Mouse (Mus musculus) CD4-positive, CD25-positive, alpha-beta regulatory T cell, adult 9 weeks (primary cell): ENCODE results near the gene Nde1. TPM values are rescaled to one million over a fixed set of nuclear protein-coding genes. Genes with fewer than 3 reads are reported as not detected.

Source experiments
- polyA plus RNA-seq: library from polyadenylated mRNA; unstranded; fragments of 100-300 nt; shearing (Covaris generic); gene quantifications from one replicate; pipeline ENCODE4 v1.2.1, GENCODE M21; 2017

The Nde1 gene
- 106 TPM for polyA plus RNA-seq

DNA sequence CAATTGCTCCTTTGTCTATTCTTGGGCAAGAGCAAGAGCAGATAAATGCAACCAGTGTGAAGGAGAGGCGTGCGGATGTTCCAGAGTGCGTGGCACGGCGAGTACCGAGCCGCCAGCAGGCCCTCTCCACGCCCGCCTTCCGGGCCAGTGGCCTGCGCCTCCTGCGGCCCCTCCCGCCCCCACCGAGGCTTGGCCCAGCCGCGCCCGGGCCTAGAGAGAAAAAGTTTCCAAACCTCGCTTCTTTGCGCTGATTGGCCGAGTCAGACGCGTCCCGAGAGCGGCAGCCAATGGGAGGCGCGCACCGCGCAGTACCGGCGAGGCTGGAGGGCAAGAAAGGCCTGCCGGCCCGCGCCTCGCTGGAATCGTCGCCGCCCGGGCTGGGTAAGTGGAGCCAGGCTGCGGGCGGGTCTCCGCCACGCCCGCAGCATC, at the start of gene Nde1, which contains the start of gene Marf1:
Gene Nde1 (plus strand): TSS at position 288 of the 429 bp plus-strand sequence.
Gene Marf1 (minus strand): TSS at position 364 of the 429 bp plus-strand sequence.

Other genes with a start within 250 kb of the Nde1 start
- gene 2900011O08Rik, start 176.7 kb upstream of the Nde1 start, polyA plus RNA-seq, result not detected
- not detected for gene Ifitm7, start 176.4 kb upstream of the Nde1 start, polyA plus RNA-seq
- 7.3 TPM for gene Marf1, start 76 bp downstream of the Nde1 start, polyA plus RNA-seq
- 0.11 TPM for gene Myh11, start 128.1 kb downstream of the Nde1 start, polyA plus RNA-seq
- 118 TPM for gene Fopnl, start 154.1 kb downstream of the Nde1 start, polyA plus RNA-seq
- 44.4 TPM for gene Abcc1, start 198.3 kb downstream of the Nde1 start, polyA plus RNA-seq